Mouse (Mus musculus): Measurements from ENCODE around the gene Tctex1d4.

DNA sequence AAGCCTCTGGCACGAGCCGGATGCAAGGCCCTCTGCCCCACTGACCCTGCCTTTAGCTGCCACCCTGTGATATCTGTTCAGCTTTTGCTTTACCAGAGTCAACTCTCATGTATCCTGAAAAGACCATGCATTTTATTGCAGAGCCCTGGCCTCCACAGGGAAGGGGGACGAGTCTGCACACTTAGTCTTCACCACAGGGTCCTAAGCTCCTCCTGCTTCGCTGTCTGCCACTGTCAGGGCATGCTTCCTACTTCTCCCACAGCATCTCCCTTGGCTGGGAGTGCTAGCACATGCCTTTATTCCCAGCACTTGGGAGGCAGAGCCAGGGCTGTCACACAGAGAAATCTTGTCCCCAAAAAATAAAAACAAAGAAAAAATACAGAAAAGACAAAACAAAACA is 34.6 kb downstream of the Tctex1d4 start:
- TF ChIP-seq CTCF (IDR thresholded peaks at IDR 0.05; ENCODE audit: low read depth, low read length) (no peak), POLR2A (IDR thresholded peaks at IDR 0.05; ENCODE audit: extremely low read depth, insufficient read depth, low read length) (no peak)
